Mouse (Mus musculus): ENCODE results near the gene Vgll2.

GRCm38 (mm10) chr10:52027161-52028035 lies 5.1 kb downstream of the Vgll2 start:
- TF ChIP-seq POLR2A (IDR thresholded peaks at IDR 0.05; ENCODE audit: low read depth, low read length) (no peak), CTCF (IDR thresholded peaks at IDR 0.05; ENCODE audit: extremely low read depth, insufficient read length, insufficient replicate concordance, low read depth, low read length) (no peak)
